Mouse (Mus musculus): ENCODE results near the gene Cgas. TPM values are rescaled to one million over a fixed set of nuclear protein-coding genes. Genes with fewer than 3 reads are reported as not detected.
"Not testable (repeated sequence)": the region's sequence is repeated elsewhere in the genome, so short reads cannot be mapped to it uniquely, and the experiment has no call there.

Gene Cgas
- polyA plus RNA-seq, 1 experiment from 2014 or later, result 3.4 TPM

DNA sequence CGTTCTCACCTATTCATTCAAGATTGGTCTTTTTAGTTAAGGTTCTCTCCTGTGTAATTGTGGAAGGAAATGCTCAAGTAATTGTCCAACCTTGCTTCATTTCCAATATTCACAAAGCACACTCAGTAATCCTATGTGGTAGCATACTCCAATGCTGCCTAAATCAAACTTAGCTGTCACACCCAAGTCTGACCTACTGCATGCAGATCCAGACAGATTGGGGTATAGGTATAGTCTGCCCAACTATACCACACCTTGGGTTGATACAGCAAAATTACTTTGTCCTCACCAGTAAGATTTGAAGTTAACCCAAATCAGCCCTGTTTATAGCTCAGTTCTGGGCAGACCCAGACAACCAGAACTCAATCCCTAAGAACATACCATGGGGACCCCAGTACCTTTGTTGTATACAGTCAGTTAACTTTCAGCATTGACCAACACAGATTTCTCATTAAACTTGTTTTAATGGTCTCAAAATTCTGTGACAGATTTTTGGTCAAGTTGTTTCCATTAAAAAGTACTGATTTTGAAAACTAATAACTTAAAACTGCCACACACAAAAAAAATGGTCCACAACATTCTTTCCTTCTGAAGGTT, 35.1 kb upstream of the Cgas start:
- H3K27ac ChIP-seq; H3K9ac ChIP-seq; ATAC-seq (ENCODE audit: insufficient number of reproducible peaks, low FRiP score, low TSS enrichment, low read depth); H3K4me3 ChIP-seq; H3K4me2 ChIP-seq; H3K27me3 ChIP-seq; H3K9me3 ChIP-seq: not testable (repeated sequence)
- H3K4me1 ChIP-seq, result peaks cover 11% of the 10 kb centered on the region; the same call in 1 of the 2 replicates
- H3K36me3 ChIP-seq, result peaks cover 48% of the 10 kb centered on the region
- WGBS, result 52% methylated on average over 1 of the region's 1 CpGs

DNA sequence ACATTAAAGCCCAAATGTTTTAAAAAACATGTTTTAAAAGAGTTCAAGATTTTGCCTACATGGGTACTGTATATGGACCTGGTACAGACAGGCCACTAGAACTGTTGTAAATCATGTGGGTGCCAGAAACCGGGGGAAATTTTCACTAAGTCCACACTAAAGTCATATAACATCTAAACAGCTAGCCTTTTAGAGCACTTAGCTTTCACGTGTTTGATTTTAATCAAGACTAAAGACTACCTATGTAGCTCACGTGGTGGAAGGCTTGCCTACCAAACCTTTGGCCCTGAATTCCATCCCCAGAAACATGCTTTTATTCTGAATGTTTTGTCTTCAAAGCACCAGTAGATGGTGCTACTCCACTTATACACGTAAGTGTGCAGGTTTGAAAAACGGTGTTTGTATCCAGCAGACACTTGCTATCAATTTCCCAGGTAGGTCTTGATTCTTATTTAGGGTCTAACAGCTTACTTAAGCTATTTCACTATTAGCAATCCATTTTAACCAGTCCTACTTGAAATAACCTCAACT, 34.0 kb upstream of the Cgas start:
- Histone ChIP-seq H3K36me3 (peaks cover 56% of the 10 kb centered on the region), H3K27ac (peak overlapping the region; percentile 23)
- 6% methylated on average over 5 of the region's 5 CpGs for WGBS

DNA sequence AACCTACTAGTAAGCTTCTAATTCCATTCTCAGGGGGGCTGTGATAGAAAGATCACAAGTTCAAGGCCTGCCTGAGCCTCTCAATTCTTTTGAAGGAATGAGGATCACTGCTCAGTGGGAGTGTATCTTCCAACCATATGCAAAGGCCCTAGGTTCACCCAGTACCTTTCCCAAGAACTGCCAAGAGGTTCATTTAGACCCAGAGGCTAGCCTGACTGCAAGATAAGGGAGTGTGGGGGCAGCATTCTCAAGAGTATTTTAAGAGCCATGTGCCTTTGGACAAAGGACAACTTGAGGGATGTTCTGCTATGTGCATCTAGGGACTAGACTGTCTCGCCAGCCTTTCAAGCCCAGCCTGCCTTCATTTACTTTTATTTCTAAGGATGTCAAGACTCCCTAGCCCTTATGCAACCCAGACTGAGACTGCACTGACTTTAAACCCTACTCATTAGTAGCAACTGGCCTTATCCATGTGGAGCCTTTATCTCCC, 33.5 kb upstream of the Cgas start:
- Histone ChIP-seq H3K4me1 (peaks cover 5% of the 10 kb centered on the region; the same call in 1 of the 2 replicates), H3K9ac (no peak overlapping the region), H3K9me3 (no peaks in the 10 kb centered on the region), H3K27me3 (no peaks in the 10 kb centered on the region), H3K36me3 (peaks cover 57% of the 10 kb centered on the region), H3K27ac (peak overlapping the region; percentile 23), H3K4me2 (no peak overlapping the region), H3K4me3 (no peak overlapping the region)
- no peak for ATAC-seq (ENCODE audit: insufficient number of reproducible peaks, low FRiP score, low TSS enrichment, low read depth)
- WGBS, result 26% methylated on average over 1 of the region's 1 CpGs

More for the DNA sequence above, 34.0 kb upstream of the Cgas start:
- no peak overlapping the region for H3K4me2 ChIP-seq
- ATAC-seq (ENCODE audit: insufficient number of reproducible peaks, low FRiP score, low TSS enrichment, low read depth), result no peak
- no peak overlapping the region for H3K9ac ChIP-seq
- H3K4me3 ChIP-seq, result no peak overlapping the region
- no peaks in the 10 kb centered on the region for H3K9me3 ChIP-seq
- no peaks in the 10 kb centered on the region for H3K27me3 ChIP-seq
- peaks cover 5% of the 10 kb centered on the region; the same call in 1 of the 2 replicates for H3K4me1 ChIP-seq

DNA sequence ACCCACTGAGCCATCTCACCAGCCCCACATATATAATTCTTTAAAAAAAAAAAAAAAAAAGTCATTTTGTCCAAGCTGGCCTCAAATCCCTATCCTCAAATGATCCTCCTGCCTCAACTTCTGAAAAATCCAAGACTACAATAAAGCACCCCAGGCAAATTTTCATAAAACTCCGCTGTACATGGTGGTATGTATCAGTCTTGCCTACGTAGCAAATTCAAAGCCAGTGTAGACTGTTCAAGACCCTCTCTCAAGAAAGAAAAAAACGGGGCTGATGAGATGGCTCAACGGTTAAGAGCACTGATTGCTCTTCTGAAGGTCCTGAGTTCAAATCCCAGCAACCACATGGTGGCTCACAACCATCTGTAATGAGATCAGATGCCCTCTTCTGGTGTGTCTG, 32.8 kb upstream of the Cgas start:
- no peak overlapping the region for H3K4me2 ChIP-seq
- 0 out of 2 replicates have a peak, but pooled peaks have one; percentile 21 for ATAC-seq (ENCODE audit: insufficient number of reproducible peaks, low FRiP score, low TSS enrichment, low read depth)
- H3K4me3 ChIP-seq, result no peak overlapping the region
- 76% methylated on average over 4 of the region's 4 CpGs for WGBS
- no peak overlapping the region for H3K27ac ChIP-seq
- peaks cover 5% of the 10 kb centered on the region; the same call in 1 of the 2 replicates for H3K4me1 ChIP-seq
- H3K27me3 ChIP-seq, result no peaks in the 10 kb centered on the region
- H3K9me3 ChIP-seq, result no peaks in the 10 kb centered on the region
- H3K36me3 ChIP-seq, result peaks cover 58% of the 10 kb centered on the region
- no peak overlapping the region for H3K9ac ChIP-seq

DNA sequence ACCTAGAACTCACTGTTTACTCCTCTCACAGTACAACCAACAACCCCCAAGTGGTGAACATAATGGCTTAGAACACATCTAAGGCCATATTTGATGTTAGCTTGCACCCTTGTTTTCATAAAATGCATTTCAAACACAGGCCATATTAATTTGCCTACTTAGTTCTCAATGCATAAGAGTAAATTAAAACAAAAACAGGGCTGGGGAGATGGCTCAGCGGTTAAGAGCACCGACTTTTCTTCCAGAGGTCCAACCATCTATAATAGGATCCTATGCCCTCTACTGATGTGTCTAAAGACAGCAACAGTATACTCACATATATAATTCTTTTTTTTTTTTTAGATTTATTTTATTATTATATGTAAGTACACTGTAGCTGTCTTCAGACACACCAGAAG, 32.3 kb upstream of the Cgas start:
- H3K27me3 ChIP-seq, result no peaks in the 10 kb centered on the region
- H3K4me3 ChIP-seq, result no peak overlapping the region
- H3K9me3 ChIP-seq, result no peaks in the 10 kb centered on the region
- no peak overlapping the region for H3K4me2 ChIP-seq
- no peak overlapping the region for H3K27ac ChIP-seq
- peaks cover 5% of the 10 kb centered on the region; the same call in 1 of the 2 replicates for H3K4me1 ChIP-seq
- peaks cover 62% of the 10 kb centered on the region for H3K36me3 ChIP-seq
- no peak for ATAC-seq (ENCODE audit: insufficient number of reproducible peaks, low FRiP score, low TSS enrichment, low read depth)
- 86% methylated on average over 2 of the region's 2 CpGs for WGBS
- no peak overlapping the region for H3K9ac ChIP-seq

DNA sequence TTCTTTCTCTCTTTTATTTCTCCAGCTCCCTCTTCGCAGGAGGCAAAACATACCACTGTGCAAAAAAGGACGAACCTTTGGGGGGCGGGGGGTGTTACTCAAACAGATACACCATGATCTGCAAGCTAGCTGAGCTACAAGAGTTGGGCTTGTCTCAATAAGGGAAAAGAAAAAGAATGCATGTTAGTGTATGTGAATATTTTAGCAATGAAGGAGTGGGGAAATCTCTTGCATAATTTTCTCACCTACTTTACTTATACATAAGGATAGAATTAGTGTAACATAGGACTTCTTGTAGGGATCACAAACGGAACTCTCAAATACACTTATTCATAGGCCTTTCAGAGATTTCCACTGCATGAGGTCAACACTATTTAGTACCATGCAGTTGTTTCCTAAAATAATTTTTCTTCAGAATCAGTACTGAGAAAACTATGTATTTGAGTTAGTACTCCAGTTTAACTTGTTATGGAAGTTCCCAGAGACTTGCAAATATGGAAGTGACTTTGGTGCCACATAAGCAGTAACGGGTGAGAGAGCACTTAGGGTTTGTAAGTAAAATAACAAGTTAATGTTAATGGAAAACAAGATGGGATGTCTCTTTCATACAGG, 31.8 kb upstream of the Cgas start:
- no peak for ATAC-seq (ENCODE audit: insufficient number of reproducible peaks, low FRiP score, low TSS enrichment, low read depth)
- WGBS, result 74% methylated on average over 5 of the region's 5 CpGs
- H3K9ac ChIP-seq, result no peak overlapping the region
- H3K4me1 ChIP-seq, result peaks cover 5% of the 10 kb centered on the region; the same call in 1 of the 2 replicates
- no peak overlapping the region for H3K4me3 ChIP-seq
- H3K9me3 ChIP-seq, result no peaks in the 10 kb centered on the region
- no peak overlapping the region for H3K4me2 ChIP-seq
- H3K27ac ChIP-seq, result no peak overlapping the region
- H3K36me3 ChIP-seq, result peaks cover 64% of the 10 kb centered on the region
- H3K27me3 ChIP-seq, result no peaks in the 10 kb centered on the region

DNA sequence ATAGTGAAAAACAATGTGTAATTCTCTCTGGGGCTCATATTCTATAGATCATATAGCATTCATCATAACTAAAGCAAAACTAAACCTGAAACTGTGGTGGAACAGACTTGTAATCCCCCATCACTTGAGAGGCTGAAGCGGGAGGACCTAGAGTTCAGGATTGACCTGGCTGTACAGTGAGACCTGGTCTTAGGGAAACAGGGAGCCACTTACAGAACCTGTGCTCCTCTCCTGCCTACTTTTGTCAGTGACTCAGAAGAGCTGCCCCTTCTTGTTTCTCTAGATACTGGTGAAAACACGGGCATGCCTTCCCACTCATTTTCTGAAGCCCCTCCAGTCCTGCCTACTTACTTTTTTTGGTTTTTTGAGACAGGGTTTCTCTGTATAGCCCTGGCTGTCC, 31.2 kb upstream of the Cgas start:
- H3K36me3 ChIP-seq, result peaks cover 64% of the 10 kb centered on the region
- H3K4me1 ChIP-seq, result peaks cover 5% of the 10 kb centered on the region; the same call in 1 of the 2 replicates
- no peak overlapping the region for H3K9ac ChIP-seq
- WGBS, result 71% methylated on average over 2 of the region's 2 CpGs
- no peaks in the 10 kb centered on the region for H3K9me3 ChIP-seq
- ATAC-seq (ENCODE audit: insufficient number of reproducible peaks, low FRiP score, low TSS enrichment, low read depth), result no peak
- no peak overlapping the region for H3K4me3 ChIP-seq
- no peak overlapping the region for H3K27ac ChIP-seq
- H3K27me3 ChIP-seq, result no peaks in the 10 kb centered on the region
- H3K4me2 ChIP-seq, result no peak overlapping the region

DNA sequence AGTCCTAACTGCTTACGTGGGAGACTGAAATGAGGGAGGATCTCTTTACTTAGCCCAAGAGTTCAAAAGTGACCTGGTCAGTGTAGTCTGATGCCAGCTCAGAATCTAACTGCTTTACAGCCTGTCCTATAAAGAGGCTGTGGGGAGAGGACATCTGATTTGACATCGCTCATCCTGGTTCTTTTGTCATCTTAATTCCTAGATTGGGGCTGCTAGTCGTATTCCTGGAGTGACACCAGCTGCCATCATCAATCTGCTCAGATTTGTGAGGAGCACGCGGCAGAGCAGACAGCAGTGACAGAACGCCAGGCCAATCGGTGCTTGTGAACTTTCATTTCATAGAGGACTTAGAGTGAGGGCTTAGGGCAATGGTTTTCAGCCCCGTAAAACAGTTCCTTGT, 30.6 kb upstream of the Cgas start:
- H3K36me3 ChIP-seq, result peaks cover 66% of the 10 kb centered on the region

DNA sequence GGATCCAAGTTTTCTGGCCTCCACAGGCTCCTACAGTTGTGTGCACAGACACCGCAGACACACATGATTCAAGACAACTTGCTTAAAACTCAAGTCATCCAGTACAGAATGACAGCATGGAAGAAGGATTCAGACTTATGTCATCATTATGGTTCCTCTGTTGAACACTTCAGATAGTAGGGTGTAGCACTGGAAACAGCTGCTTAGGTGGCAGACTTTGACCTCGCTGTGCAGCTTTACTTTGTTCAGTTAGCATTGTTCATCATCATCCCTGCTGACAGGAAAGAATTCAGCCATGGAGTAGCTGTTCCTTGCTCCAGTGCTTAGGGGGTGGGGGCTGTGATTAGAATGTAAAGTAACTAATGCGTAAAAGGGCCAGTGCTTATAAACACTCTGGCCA, 22.7 kb upstream of the Cgas start:
- Histone ChIP-seq H3K27me3 (no peaks in the 10 kb centered on the region), H3K36me3 (peaks cover 81% of the 10 kb centered on the region), H3K4me2 (no peak overlapping the region), H3K9ac (no peak overlapping the region), H3K4me3 (no peak overlapping the region), H3K4me1 (no peaks in the 10 kb centered on the region), H3K27ac (no peak overlapping the region), H3K9me3 (no peaks in the 10 kb centered on the region)
- ATAC-seq (ENCODE audit: insufficient number of reproducible peaks, low FRiP score, low TSS enrichment, low read depth), result no peak
- 96% methylated on average over 3 of the region's 3 CpGs for WGBS

More for the DNA sequence above, 30.6 kb upstream of the Cgas start:
- Histone ChIP-seq H3K27ac (no peak overlapping the region; the same call in 1 of the 2 replicates), H3K4me3 (no peak overlapping the region), H3K4me2 (no peak overlapping the region), H3K9me3 (no peaks in the 10 kb centered on the region), H3K9ac (no peak overlapping the region), H3K27me3 (no peaks in the 10 kb centered on the region), H3K4me1 (no peaks in the 10 kb centered on the region; the same call in 1 of the 2 replicates)
- no peak for ATAC-seq (ENCODE audit: insufficient number of reproducible peaks, low FRiP score, low TSS enrichment, low read depth)
- WGBS, result 82% methylated on average over 8 of the region's 8 CpGs

DNA sequence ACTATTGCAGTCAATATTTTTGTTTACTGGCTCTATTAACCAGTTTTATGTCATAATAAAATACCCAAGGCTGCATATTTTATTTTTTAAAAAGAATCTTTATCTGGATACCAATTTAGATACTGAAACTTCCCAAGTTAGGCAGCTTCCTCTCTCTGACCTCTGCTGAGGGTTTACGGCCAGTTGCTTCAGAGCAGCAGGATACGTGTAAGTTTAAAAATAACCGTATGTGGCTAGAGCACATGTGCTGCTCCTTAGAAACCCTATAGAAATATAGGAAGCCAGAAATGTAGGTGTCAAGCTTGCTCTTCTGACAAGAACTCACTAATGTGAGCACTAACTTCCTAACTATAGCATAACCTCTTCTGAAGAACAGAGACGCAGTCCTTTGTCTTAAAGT, 20.3 kb upstream of the Cgas start:
- H3K9me3 ChIP-seq, result no peaks in the 10 kb centered on the region
- WGBS, result 82% methylated on average over 4 of the region's 4 CpGs

DNA sequence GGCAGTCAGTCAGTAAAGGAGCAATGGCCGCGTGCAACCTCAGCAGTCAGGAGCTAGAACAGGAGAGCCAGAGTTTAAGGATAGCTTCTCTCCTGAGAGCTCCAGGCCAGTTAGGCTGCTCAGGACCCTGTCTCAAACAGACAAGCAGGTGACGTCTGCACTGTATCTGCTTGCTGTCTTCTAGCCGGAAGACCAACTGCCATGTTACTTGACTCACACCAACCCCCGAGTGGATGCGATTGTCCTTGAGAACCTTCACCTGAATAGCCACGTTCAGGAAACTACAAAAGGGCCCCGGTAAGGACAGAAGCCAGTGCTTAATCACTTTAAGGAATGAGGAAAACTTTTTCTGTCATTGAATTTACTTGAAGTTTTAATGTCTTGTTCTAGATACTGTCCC, 14.0 kb upstream of the Cgas start:
- H3K9me3 ChIP-seq, result no peaks in the 10 kb centered on the region

More for the DNA sequence above, 20.3 kb upstream of the Cgas start:
- Histone ChIP-seq H3K4me1 (no peaks in the 10 kb centered on the region), H3K4me3 (no peak overlapping the region), H3K27me3 (no peaks in the 10 kb centered on the region), H3K36me3 (peaks cover 77% of the 10 kb centered on the region), H3K9ac (no peak overlapping the region), H3K4me2 (no peak overlapping the region), H3K27ac (no peak overlapping the region)
- ATAC-seq (ENCODE audit: insufficient number of reproducible peaks, low FRiP score, low TSS enrichment, low read depth), result no peak

DNA sequence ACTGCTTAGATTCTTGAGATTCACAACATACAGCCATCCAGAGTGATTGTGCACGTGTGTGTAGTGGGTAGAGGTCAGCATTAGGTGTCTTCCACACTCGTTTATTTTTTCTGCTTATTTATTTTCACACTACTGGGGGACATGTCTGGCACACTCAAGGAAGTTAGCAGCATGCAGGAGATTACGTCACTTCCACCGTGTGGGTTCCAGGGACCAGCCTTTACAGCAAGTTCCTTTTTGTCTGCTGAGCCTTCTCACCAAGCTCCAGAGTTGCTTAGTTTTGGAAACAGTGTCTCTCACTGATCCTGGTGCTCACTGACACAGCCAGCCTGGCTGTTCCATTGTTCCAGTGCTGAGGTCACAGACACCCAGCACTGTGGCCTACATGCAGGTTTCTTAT, 8.3 kb upstream of the Cgas start:
- no peaks in the 10 kb centered on the region for H3K27me3 ChIP-seq
- peaks cover 10% of the 10 kb centered on the region for H3K4me1 ChIP-seq
- no peak overlapping the region for H3K4me2 ChIP-seq
- H3K9ac ChIP-seq, result no peak overlapping the region
- no peak overlapping the region for H3K4me3 ChIP-seq
- no peaks in the 10 kb centered on the region for H3K9me3 ChIP-seq
- peaks cover 39% of the 10 kb centered on the region for H3K36me3 ChIP-seq
- H3K27ac ChIP-seq, result no peak overlapping the region
- 78% methylated on average over 4 of the region's 4 CpGs for WGBS
- no peak for ATAC-seq (ENCODE audit: insufficient number of reproducible peaks, low FRiP score, low TSS enrichment, low read depth)

More for the DNA sequence above, 14.0 kb upstream of the Cgas start:
- H3K4me3 ChIP-seq, result no peak overlapping the region
- no peaks in the 10 kb centered on the region for H3K4me1 ChIP-seq
- H3K9ac ChIP-seq, result no peak overlapping the region
- H3K27me3 ChIP-seq, result no peaks in the 10 kb centered on the region
- H3K36me3 ChIP-seq, result peaks cover 66% of the 10 kb centered on the region
- H3K27ac ChIP-seq, result no peak overlapping the region
- ATAC-seq (ENCODE audit: insufficient number of reproducible peaks, low FRiP score, low TSS enrichment, low read depth), result no peak
- no peak overlapping the region for H3K4me2 ChIP-seq
- WGBS, result 93% methylated on average over 8 of the region's 8 CpGs

Data from limb, embryonic 15.5 days (tissue).